Mouse (Mus musculus) left cerebral cortex, adult 8-10 months (tissue): ENCODE measurements at regions not wholly inside any gene's neighbourhood (a gene's known extent, or its start where the extent isn't known, plus 50 kb on each side); places are given as distances from the start of the nearest gene placed in this dataset.

Source experiments
- DNase-seq, 2 experiments: peaks; one replicate each; pipeline ENCODE4 v3.0.0; 2022; ENCODE audit warnings: low spot score in 2 of 2

GRCm38 (mm10) chr16:23680434-23680833 lies 159.8 kb upstream of the Masp1 start:
- no peak for DNase-seq

- DNase-seq = no peak
These were observed 151.8 kb upstream of the Masp1 start for GRCm38 (mm10) chr16:23672375-23672774.

GRCm38 (mm10) chr16:23670161-23670560 lies 149.5 kb upstream of the Masp1 start:
- no peak for DNase-seq

- DNase-seq = no peak
These were observed 149.0 kb upstream of the Masp1 start for GRCm38 (mm10) chr16:23669651-23670050.
